Mouse (Mus musculus): Measurements from ENCODE around the gene Bicc1.

DNA sequence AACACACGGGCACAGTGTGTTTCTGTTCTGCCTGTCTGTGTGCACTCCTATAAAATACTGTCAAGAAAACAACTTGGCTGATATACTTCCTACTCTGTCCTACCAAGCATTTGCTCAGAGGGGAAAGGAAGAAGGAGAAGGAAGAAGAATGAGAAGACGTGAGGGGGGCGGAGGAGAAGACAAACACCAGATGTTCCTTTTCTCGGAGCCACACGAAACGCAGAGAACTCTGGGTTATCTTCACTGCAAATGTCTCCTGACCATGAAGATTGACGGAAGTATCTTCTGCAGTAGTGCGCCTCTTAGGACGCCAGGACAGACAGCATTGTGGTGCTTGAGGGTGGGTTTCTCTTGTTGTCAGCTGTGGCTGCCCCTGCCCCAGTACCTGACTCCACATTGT is 134.8 kb downstream of the Bicc1 start:
- TF ChIP-seq CTCF (IDR thresholded peaks at IDR 0.05; ENCODE audit: borderline replicate concordance, control insufficient read depth, extremely low read depth, insufficient read depth, low read length, poor library complexity) (no peak), POLR2A (IDR thresholded peaks at IDR 0.05; ENCODE audit: control insufficient read depth, extremely low read depth, insufficient read depth, low read length, poor library complexity) (no peak)
